Mouse (Mus musculus) embryonic facial prominence, embryonic 14.5 days (tissue): Measurements from ENCODE around the gene Lbhd2. TPM values are rescaled to one million over a fixed set of nuclear protein-coding genes. Genes with fewer than 3 reads are reported as not detected.

Experiments used
- ATAC-seq: fragments of 200-750 bp; cut with Nextera tagmentation; 2 replicates; pipeline ENCODE4 v1.8.0; 2017; ENCODE audit warnings: low read depth, moderate number of reproducible peaks, moderate TSS enrichment
- DNase-seq: peaks from one replicate; pipeline ENCODE4 v3.0.0-alpha.2; 2015; ENCODE audit warnings: low spot score
- H3K27ac ChIP-seq: fragments of 300-500 bp; sonication (generic); replicated peaks from 2 replicates; pipeline ENCODE4 v1.5.1; 2014; ENCODE audit warnings: low read depth, mild to moderate bottlenecking, low read length, moderate library complexity
- H3K27me3 ChIP-seq: fragments of 300-500 bp; sonication (generic); replicated peaks from 2 replicates; pipeline ENCODE4 v1.6.1; 2014; ENCODE audit warnings: low read length; ENCODE audit not compliant: control insufficient read depth, insufficient read depth
- H3K36me3 ChIP-seq: fragments of 300-500 bp; sonication (generic); 2 replicates; pipeline ENCODE4 v1.6.1; 2014; ENCODE audit warnings: low read length, mixed read lengths; ENCODE audit not compliant: control insufficient read depth, insufficient read depth
- H3K4me1 ChIP-seq: fragments of 300-500 bp; sonication (generic); 2 replicates; pipeline ENCODE4 v1.6.1; 2014; ENCODE audit warnings: antibody characterized with exemption, low read length; ENCODE audit not compliant: control insufficient read depth, insufficient read depth
- H3K4me2 ChIP-seq: fragments of 300-500 bp; sonication (generic); 2 replicates; pipeline ENCODE4 v1.6.1; 2014; ENCODE audit warnings: low read depth, mild to moderate bottlenecking, low read length, moderate library complexity, mixed read lengths
- H3K4me3 ChIP-seq: fragments of 300-500 bp; sonication (generic); 2 replicates; pipeline ENCODE4 v1.5.1; 2014; ENCODE audit warnings: low read depth, mild to moderate bottlenecking, low read length
- H3K9ac ChIP-seq: fragments of 300-500 bp; sonication (generic); 2 replicates; pipeline ENCODE4 v1.6.1; 2014; ENCODE audit warnings: low read depth, mild to moderate bottlenecking, low read length, moderate library complexity, mixed read lengths
- H3K9me3 ChIP-seq: fragments of 300-500 bp; sonication (generic); 2 replicates; pipeline ENCODE4 v1.6.1; 2016; ENCODE audit warnings: low read length; ENCODE audit not compliant: control insufficient read depth
- WGBS: fragments of 180-500 bp; shearing (Covaris S2); extraction: QIAGEN DNeasy Blood & Tissue Kit; methylation state at CpG from one replicate; pipeline ENCODE4 v1.1.7; 2014; 5-methylcytosine and 5-hydroxymethylcytosine counted together
- polyA plus RNA-seq: library from polyadenylated mRNA; unstranded; fragments of >200 nt; fragmentation: Nextera tagmentation; extraction: Ambion mirVana; gene quantifications from 2 replicates; pipeline ENCODE4 v1.2.1, GENCODE M21; 2014

Gene Lbhd2
- polyA plus RNA-seq, 1 experiment from 2014 or later: 5.5 TPM

DNA sequence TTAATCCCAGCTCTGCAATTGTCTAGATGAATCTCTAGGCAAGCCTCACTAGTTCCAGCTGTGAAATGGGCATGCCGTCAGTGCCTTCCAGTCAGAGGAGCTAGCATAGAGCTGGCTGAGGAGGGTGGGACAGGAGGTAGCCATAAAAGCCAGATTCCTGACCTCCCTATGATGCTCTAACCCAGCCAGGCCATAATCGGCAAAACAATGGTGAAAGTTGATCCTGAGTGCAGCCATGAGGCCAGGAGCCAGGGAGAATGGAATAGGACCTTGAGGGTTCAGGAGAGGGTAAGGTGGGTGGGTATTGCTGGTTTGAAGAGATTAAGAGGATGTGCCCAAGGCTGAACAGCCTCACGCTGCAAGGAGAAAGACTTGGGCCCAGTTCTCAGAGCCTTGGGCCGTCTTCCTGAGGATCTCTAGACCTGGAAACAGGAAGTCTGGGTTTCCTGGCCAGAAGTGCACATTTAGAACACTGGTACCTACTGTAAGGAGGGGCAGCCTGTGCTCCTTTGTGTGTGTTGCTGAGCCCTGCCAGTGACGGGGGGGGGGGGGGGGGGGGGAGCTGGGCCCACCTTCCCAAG is 26.2 kb downstream of the Lbhd2 start:
- Histone ChIP-seq H3K36me3 (no peaks in the 10 kb centered on the region), H3K27ac (no peak overlapping the region), H3K9me3 (no peaks in the 10 kb centered on the region), H3K4me3 (no peak overlapping the region), H3K27me3 (peaks cover 27% of the 10 kb centered on the region), H3K4me2 (no peak overlapping the region), H3K4me1 (peaks cover 33% of the 10 kb centered on the region), H3K9ac (no peak overlapping the region)
- no peak for DNase-seq
- WGBS: 53% methylated on average over 4 of the region's 5 CpGs
- no peak for ATAC-seq

GRCm38 (mm10) chr12:111434164-111434744 is 27.6 kb downstream of the Lbhd2 start:
- ATAC-seq (no peak), DNase-seq (no peak)
- H3K4me3 ChIP-seq: no peak overlapping the region
- peaks cover 18% of the 10 kb centered on the region for H3K27me3 ChIP-seq
- H3K4me1 ChIP-seq: peaks cover 20% of the 10 kb centered on the region
- H3K36me3 ChIP-seq: no peaks in the 10 kb centered on the region
- WGBS: 35% methylated on average over 5 of the region's 7 CpGs
- H3K27ac ChIP-seq: no peak overlapping the region
- no peak overlapping the region for H3K4me2 ChIP-seq
- H3K9ac ChIP-seq: no peak overlapping the region
- H3K9me3 ChIP-seq: no peaks in the 10 kb centered on the region

GRCm38 (mm10) chr12:111434745-111435327 is 28.2 kb downstream of the Lbhd2 start:
- Histone ChIP-seq H3K9me3 (no peaks in the 10 kb centered on the region), H3K4me1 (peaks cover 14% of the 10 kb centered on the region), H3K27me3 (peaks cover 13% of the 10 kb centered on the region), H3K4me2 (no peak overlapping the region), H3K36me3 (no peaks in the 10 kb centered on the region), H3K9ac (no peak overlapping the region), H3K4me3 (no peak overlapping the region), H3K27ac (no peak overlapping the region)
- WGBS: 54% methylated on average over 8 of the region's 8 CpGs
- ATAC-seq (no peak), DNase-seq (no peak)

DNA sequence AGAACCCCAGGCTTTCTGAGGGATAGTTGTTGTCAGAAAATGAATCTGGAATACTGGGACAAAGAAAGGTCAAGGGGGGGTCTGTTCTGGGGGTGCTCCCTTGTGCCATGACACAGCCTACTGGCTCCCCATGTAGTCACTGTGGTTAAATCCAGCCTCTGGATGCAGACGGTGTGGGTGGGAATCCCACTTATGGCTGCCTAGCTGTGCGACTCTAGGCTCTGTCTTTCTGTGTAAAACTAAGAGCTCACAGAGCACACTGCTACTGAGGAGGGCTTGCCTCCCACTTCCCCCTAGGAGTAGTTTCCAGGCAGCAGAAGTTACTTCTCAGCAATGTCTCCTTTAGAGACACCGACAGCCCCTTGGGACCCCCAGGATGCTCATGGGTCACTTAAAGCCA is 29.6 kb downstream of the Lbhd2 start:
- 83% methylated on average over 3 of the region's 3 CpGs for WGBS
- DNase-seq (no peak), ATAC-seq (no peak)
- H3K27me3 ChIP-seq: peaks cover 3% of the 10 kb centered on the region
- no peak overlapping the region for H3K27ac ChIP-seq
- no peak overlapping the region for H3K4me3 ChIP-seq
- peaks cover 3% of the 10 kb centered on the region; the same call in 1 of the 2 replicates for H3K4me1 ChIP-seq
- H3K9ac ChIP-seq: no peak overlapping the region
- H3K9me3 ChIP-seq: no peaks in the 10 kb centered on the region
- no peaks in the 10 kb centered on the region for H3K36me3 ChIP-seq
- no peak overlapping the region for H3K4me2 ChIP-seq

- DNase-seq: no peak
- Histone ChIP-seq H3K9me3 (no peaks in the 10 kb centered on the region), H3K27ac (no peak overlapping the region), H3K36me3 (no peaks in the 10 kb centered on the region), H3K9ac (no peak overlapping the region), H3K4me1 (peaks cover 3% of the 10 kb centered on the region; the same call in 1 of the 2 replicates), H3K4me2 (no peak overlapping the region), H3K4me3 (no peak overlapping the region), H3K27me3 (peaks cover 7% of the 10 kb centered on the region)
- 74% methylated on average over 8 of the region's 8 CpGs for WGBS
- no peak for ATAC-seq
Observed at GRCm38 (mm10) chr12:111436640-111437039, 30.0 kb downstream of the Lbhd2 start.

DNA sequence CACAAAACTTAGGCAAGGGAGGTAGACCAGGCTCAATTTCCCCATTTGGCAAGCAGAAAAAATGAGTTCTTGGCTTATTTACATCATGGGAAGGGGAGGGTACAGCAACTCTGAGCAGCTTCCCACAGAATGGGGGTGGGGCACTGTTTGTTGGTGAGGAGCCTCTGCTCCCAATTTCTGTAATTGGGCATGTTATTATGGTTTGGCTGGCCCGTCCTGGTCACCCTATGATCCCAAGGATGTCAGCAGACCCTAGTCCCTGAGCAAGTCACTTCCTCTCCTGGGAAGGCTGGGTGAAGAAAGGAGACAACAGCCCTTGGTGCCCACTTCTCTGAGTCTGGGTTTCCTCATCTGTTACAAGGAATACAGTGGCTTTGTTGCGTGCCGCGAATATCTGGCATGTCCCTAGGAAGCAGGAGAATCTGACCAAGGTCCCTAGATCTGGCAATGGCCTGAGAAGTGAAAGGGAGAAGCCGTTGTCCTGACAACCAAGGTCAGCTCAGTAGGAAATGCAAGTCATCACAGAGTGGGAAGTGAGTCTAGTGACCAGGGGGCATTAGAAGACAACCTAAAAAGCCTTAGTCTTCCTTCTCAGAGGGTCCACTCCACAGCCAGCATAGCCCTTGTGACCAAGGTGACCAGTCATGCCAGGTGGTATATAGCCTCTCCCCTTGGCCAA is 30.8 kb downstream of the Lbhd2 start:
- Histone ChIP-seq H3K9ac (no peak overlapping the region), H3K27me3 (peaks cover 14% of the 10 kb centered on the region), H3K9me3 (no peaks in the 10 kb centered on the region), H3K4me1 (peaks cover 6% of the 10 kb centered on the region; the same call in 1 of the 2 replicates), H3K4me3 (no peak overlapping the region), H3K27ac (no peak overlapping the region), H3K36me3 (no peaks in the 10 kb centered on the region), H3K4me2 (no peak overlapping the region)
- WGBS: 71% methylated on average over 5 of the region's 5 CpGs
- ATAC-seq (no peak), DNase-seq (no peak)

- Histone ChIP-seq H3K9ac (no peak overlapping the region), H3K9me3 (no peaks in the 10 kb centered on the region), H3K27ac (no peak overlapping the region), H3K4me3 (no peak overlapping the region), H3K4me1 (peaks cover 13% of the 10 kb centered on the region; the same call in 1 of the 2 replicates), H3K36me3 (no peaks in the 10 kb centered on the region), H3K27me3 (peaks cover 29% of the 10 kb centered on the region), H3K4me2 (no peak overlapping the region)
- 80% methylated on average over 6 of the region's 6 CpGs for WGBS
- DNase-seq: no peak
- no peak for ATAC-seq
Observed at GRCm38 (mm10) chr12:111438850-111439249, 32.2 kb downstream of the Lbhd2 start.

- Histone ChIP-seq H3K4me3 (no peak overlapping the region), H3K36me3 (no peaks in the 10 kb centered on the region), H3K9ac (no peak overlapping the region), H3K4me1 (peaks cover 10% of the 10 kb centered on the region; the same call in 1 of the 2 replicates), H3K9me3 (no peaks in the 10 kb centered on the region), H3K27me3 (peaks cover 49% of the 10 kb centered on the region), H3K4me2 (no peak overlapping the region), H3K27ac (no peak overlapping the region)
- ATAC-seq: no peak
- 91% methylated on average over 8 of the region's 9 CpGs for WGBS
- no peak for DNase-seq
Observed at GRCm38 (mm10) chr12:111440701-111441373, 34.2 kb downstream of the Lbhd2 start.
